Mouse (Mus musculus): ENCODE measurements around the gene Erc1. TPM values are rescaled to one million over a fixed set of nuclear protein-coding genes. Genes with fewer than 3 reads are reported as not detected.
"Not testable (repeated sequence)": the region's sequence is repeated elsewhere in the genome, so short reads cannot be mapped to it uniquely, and the experiment has no call there.

The Erc1 gene
- total RNA-seq, 2 experiments from 2014 or later = 37.2 to 38.1 TPM

GRCm38 (mm10) chr6:119813055-119813454, 34.9 kb downstream of the Erc1 start:
- intact Hi-C loops (cut with DNase I); DNase-seq: not testable (repeated sequence)

GRCm38 (mm10) chr6:119808726-119809505, 39.1 kb downstream of the Erc1 start:
- no peak for DNase-seq
- intact Hi-C loops (cut with DNase I) = no loop called here

GRCm38 (mm10) chr6:119803239-119803638, 44.7 kb downstream of the Erc1 start:
- no peak for DNase-seq
- intact Hi-C loops (cut with DNase I) = no loop called here

- DNase-seq = no peak
- intact Hi-C loops (cut with DNase I) = loop anchor here (10.0 kb wide), 1 partner anchor 528 kb away; no protein-coding TSS in a partner anchor
Measured at GRCm38 (mm10) chr6:119796911-119797486, 51.0 kb downstream of the Erc1 start.

GRCm38 (mm10) chr6:119796291-119796690, 51.7 kb downstream of the Erc1 start:
- no peak for DNase-seq
- intact Hi-C loops (cut with DNase I) = loop anchor here (10.0 kb wide), 1 partner anchor 529 kb away; no protein-coding TSS in a partner anchor

- intact Hi-C loops (cut with DNase I) = loop anchor here (2.0 to 10.0 kb wide), 4 partner anchors 110 to 532 kb away; partner anchors contain the start of gene Rad52
- peak; percentile 42 to 69 for DNase-seq
Measured at GRCm38 (mm10) chr6:119792562-119792961, 55.4 kb downstream of the Erc1 start.

GRCm38 (mm10) chr6:119782416-119782815, 65.6 kb downstream of the Erc1 start:
- no peak for DNase-seq
- intact Hi-C loops (cut with DNase I) = no loop called here

GRCm38 (mm10) chr6:119781109-119781508, 66.9 kb downstream of the Erc1 start:
- intact Hi-C loops (cut with DNase I) = no loop called here
- no peak for DNase-seq

GRCm38 (mm10) chr6:119768778-119769177, 79.2 kb downstream of the Erc1 start:
- intact Hi-C loops (cut with DNase I) = no loop called here
- no peak for DNase-seq

- DNase-seq = no peak
- intact Hi-C loops (cut with DNase I) = loop anchor here (5.0 kb wide), 1 partner anchor 272 kb away; no protein-coding TSS in a partner anchor
Measured at GRCm38 (mm10) chr6:119764355-119764754, 83.6 kb downstream of the Erc1 start.

- intact Hi-C loops (cut with DNase I) = loop anchor here (5.0 kb wide), 1 partner anchor 268 kb away; no protein-coding TSS in a partner anchor
- no peak for DNase-seq
Measured at GRCm38 (mm10) chr6:119759866-119760265, 88.1 kb downstream of the Erc1 start.

GRCm38 (mm10) chr6:119758490-119758889, 89.5 kb downstream of the Erc1 start:
- DNase-seq = no peak
- intact Hi-C loops (cut with DNase I) = no loop called here

GRCm38 (mm10) chr6:119757796-119758195, 90.2 kb downstream of the Erc1 start:
- no peak for DNase-seq
- intact Hi-C loops (cut with DNase I) = no loop called here

GRCm38 (mm10) chr6:119755866-119756265, 92.1 kb downstream of the Erc1 start:
- intact Hi-C loops (cut with DNase I) = no loop called here
- DNase-seq = no peak

GRCm38 (mm10) chr6:119749093-119749635, 98.8 kb downstream of the Erc1 start:
- DNase-seq = no peak
- intact Hi-C loops (cut with DNase I) = no loop called here

GRCm38 (mm10) chr6:119741861-119742260, 106.1 kb downstream of the Erc1 start:
- DNase-seq = no peak
- intact Hi-C loops (cut with DNase I) = no loop called here

- intact Hi-C loops (cut with DNase I) = no loop called here
- no peak for DNase-seq
Measured at GRCm38 (mm10) chr6:119740541-119740940, 107.4 kb downstream of the Erc1 start.

- intact Hi-C loops (cut with DNase I) = no loop called here
Measured at GRCm38 (mm10) chr6:119738638-119739375, 109.2 kb downstream of the Erc1 start.

GRCm38 (mm10) chr6:119737716-119738115, 110.3 kb downstream of the Erc1 start:
- DNase-seq = no peak
- intact Hi-C loops (cut with DNase I) = no loop called here

More at GRCm38 (mm10) chr6:119738638-119739375, 109.2 kb downstream of the Erc1 start:
- no peak for DNase-seq

GRCm38 (mm10) chr6:119735937-119736336, 112.0 kb downstream of the Erc1 start:
- no peak for DNase-seq
- intact Hi-C loops (cut with DNase I) = no loop called here

- intact Hi-C loops (cut with DNase I) = no loop called here
- no peak for DNase-seq
Measured at GRCm38 (mm10) chr6:119731155-119731554, 116.8 kb downstream of the Erc1 start.

Measured in heart, postnatal 36 days (tissue).